Mouse (Mus musculus) MN1 (cell line): ENCODE results near the gene Ugt1a1.
"Not testable (repeated sequence)": the region's sequence is repeated elsewhere in the genome, so short reads cannot be mapped to it uniquely, and the experiment has no call there.

Experiments used
- DNase-seq: peaks from one replicate; pipeline ENCODE4 v3.0.0-alpha.2; 2016; ENCODE audit warnings: low spot score

The Ugt1a1 gene

DNA sequence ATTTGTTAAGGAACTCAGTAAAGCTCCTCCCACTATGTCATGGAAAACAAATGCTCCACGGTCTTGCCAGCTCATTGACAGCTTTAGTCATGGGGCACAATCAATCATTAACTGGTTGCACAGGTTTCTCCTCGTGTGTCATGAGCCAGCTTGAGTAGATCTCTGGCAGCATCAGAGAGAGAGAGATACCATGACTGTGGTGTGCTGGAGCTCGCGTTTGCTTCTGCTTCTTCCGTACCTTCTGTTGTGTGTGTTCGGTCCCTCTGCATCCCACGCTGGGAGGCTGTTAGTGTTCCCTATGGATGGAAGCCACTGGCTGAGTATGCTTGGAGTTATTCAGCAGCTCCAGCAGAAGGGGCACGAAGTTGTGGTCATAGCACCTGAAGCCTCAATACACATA, at the start of gene Ugt1a1:
TSS of gene Ugt1a1 (plus strand) at position 148 of the 400 bp plus-strand sequence.
- peak; percentile 14 for DNase-seq

- DNase-seq, result no peak
These were observed 46.0 kb upstream of the Ugt1a1 start, which contains the start of gene Ugt1a5 for GRCm38 (mm10) chr1:88165711-88166110. Ugt1a5 (plus strand) TSS chr1:88166012.

DNA sequence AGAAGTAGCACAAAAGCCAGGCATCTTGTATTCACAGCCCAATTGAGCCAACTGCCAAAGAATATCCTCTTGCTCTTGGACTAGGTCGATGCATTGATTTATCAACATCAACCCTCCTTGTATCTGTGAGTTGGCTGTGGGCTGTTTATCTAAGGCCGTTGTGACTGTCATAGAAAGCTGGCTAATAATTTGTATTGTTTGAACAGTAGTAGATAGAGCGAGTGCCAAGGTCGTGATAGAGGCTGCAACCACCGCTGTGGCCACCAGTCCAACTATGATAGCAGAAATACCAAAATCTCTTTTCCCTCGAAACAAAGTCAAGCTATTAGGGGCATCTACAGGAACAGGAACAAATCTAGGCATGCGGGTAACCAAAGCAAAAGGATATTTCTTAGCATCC, 39.6 kb upstream of the Ugt1a1 start:
- DNase-seq, result not testable (repeated sequence)

DNA sequence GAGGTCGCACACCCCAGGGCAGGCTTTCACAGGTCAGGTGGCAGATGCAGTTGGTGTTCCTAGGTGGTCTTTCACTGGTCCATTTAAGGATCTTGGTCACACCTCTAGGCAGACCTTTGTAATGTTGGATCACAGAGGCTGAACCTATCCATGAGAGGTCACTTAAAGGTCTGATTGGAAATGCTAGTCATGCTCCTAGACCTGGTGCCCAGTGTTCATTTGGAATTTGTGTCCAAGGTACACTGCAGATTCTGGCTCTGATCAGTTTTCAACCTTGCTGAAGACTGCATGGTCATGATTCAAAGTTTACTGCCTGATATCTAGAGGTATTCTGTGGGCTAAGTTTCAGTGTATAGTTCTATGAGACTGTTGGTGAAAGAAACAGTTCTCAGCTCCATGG, 32.1 kb upstream of the Ugt1a1 start:
- no peak for DNase-seq

DNA sequence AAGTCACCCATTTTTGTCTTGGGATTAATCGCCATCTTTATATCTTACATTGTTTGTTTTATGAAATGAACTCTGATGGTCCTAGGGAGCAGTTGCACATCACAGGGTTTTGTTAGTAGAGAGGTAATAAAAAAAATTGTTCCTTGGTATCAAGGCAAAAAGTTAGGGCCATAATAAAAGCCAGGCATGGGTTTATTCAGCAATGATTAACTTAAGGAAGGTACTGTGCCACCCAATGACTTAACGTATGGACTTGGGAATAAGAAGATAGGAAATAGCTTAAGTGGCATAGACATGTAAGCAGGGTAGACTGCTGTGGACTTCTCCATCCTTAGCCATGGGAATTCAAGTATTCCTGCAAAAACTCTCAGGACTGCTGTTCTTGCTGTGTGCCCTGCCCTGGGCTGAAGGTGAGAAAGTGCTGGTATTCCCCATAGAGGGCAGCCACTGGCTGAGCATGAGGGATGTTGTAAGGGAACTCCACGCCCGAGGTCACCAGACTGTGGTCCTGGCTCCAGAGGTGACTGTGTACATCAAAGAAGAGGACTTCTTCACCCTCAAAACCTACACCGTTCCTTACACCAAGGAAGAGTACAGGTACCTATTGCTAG, 25.3 kb upstream of the Ugt1a1 start:
- DNase-seq, result no peak

- no peak for DNase-seq
These were observed 19.6 kb upstream of the Ugt1a1 start for GRCm38 (mm10) chr1:88192136-88192535.

DNA sequence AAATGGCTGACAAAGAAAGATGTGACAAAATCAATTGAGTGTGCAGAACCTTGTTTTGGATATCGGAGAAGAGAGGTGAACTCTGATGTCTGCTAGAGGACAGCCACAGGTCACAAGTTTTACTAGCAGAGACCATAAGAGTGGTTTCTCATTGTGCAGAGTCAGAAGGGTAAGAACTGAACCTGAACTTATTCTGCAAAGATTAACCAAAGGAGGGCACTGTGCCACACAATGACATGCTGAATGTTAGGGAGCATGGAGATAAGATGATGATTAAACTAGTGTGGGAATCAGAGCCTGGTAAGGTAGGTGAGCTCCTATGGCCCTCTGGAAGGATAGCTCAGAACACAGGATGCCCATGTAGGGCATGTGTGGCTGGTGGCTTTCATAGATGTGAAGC, 16.1 kb upstream of the Ugt1a1 start:
- no peak for DNase-seq

DNA sequence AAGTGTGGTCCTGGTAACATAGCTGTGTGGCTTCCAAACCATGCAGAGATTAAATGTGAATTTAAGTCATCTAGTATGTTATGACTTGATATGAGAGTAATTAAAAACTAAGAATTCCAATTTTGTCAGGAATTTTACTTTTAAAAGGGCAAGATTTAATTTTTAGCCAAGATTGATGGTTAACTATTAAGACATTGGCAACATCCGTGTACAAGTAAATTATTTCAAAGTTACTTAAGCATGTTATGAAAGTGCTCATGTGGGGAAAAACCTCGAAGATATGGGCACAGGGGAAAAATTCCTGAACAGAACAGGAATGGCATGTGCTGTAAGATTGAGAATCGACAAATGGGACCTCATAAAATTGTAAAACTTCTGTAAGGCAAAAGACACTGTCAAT, 14.3 kb upstream of the Ugt1a1 start:
- no peak for DNase-seq

DNA sequence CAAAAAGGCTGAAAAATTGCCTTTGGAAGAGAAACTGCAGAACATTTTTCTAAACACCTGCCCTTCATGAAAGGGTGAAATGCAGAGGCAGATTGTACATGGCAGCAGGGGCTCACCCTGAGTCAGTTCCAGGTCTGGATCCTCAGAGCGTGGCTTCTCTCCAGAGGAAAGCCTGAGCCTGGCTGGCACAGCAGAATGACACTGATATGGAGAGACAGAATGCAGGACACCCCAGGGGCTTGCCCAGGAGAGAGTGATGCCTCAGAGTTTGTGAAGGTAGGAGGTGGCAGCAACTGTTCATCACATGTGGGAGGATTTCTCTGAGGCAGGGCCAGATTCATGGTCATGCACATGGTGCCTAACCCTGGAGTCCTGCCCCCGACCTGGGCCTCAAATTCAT, 11.8 kb upstream of the Ugt1a1 start:
- no peak for DNase-seq

DNA sequence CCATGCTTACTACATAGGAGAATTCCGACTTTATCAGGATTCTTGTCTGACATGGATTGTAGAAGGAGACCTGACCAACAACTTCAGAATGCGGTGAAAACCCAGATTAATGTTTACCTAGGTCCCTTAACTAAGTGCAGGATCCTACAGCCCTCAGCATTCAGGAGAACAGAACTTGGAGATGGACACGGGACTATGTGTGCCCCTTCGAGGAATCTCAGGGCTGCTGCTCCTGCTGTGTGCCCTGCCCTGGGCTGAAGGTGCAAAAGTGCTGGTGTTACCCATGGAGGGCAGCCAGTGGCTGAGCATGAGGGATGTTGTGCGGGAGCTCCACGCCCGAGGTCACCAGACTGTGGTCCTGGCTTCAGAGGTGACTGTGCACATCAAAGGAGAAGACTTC, 11.3 kb upstream of the Ugt1a1 start, which contains the start of gene Ugt1a2:
TSS of gene Ugt1a2 (plus strand) at position 146 of the 400 bp plus-strand sequence.
- no peak for DNase-seq

- DNase-seq, result no peak
These were observed 6.4 kb upstream of the Ugt1a1 start, which contains the start of gene Dnajb3 for GRCm38 (mm10) chr1:88205294-88205922. Dnajb3 (minus strand) TSS chr1:88205782.

- DNase-seq, result no peak
These were observed 4.8 kb upstream of the Ugt1a1 start for GRCm38 (mm10) chr1:88206843-88207479.

- peak; percentile 13 for DNase-seq
These were observed 734 bp downstream of the Ugt1a1 start for GRCm38 (mm10) chr1:88212341-88213045.

- DNase-seq, result no peak
These were observed 1.3 kb downstream of the Ugt1a1 start for GRCm38 (mm10) chr1:88213061-88213460.

GRCm38 (mm10) chr1:88213766-88214461, 2.2 kb downstream of the Ugt1a1 start:
- DNase-seq, result peak; percentile 24

- no peak for DNase-seq
These were observed 2.7 kb downstream of the Ugt1a1 start for GRCm38 (mm10) chr1:88214462-88214952.

- DNase-seq, result peak; percentile 23
These were observed 4.0 kb downstream of the Ugt1a1 start for GRCm38 (mm10) chr1:88215466-88216380.

DNA sequence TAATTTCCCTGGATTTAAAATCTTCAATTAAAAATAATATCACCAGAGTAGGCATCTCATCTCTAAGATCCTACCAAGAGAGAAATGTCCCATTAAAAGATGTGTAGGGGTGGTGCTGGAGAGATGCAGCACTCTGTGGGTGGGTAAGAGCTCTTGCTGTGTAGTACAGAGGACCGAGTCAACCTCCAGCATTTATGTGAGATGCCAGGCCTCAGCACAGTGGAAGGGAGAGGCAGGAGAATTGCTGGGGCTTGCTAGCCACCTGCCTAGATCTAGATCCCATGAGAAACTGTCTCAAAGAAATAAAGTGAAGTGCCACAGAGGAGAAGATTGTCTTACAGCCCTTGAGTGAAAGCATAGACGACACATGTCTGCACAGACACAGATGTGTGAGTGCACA, 4.8 kb downstream of the Ugt1a1 start:
- DNase-seq, result peak; percentile 21

DNA sequence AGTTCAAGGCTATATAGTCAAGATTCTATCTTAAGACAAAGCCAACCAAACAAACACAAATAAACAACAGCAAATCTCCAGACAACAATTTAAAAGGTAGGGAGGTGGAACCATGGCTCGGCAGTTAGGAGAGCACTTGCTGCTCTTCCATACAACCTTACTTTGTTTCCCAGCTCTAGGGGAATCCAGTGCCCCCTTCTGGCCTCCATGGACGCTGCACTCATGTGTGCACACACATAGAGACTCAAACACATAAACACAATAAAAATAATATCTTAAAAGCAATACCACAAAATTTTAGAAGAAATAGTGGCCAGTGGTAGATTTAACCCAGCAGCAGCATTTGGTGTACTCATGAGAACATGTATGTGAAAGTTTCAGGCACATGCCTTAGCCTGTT, 5.4 kb downstream of the Ugt1a1 start:
- DNase-seq, result peak; percentile 14

- DNase-seq, result peak; percentile 12
These were observed 5.8 kb downstream of the Ugt1a1 start for GRCm38 (mm10) chr1:88217576-88217975.

- DNase-seq, result peak; percentile 18
These were observed 6.3 kb downstream of the Ugt1a1 start for GRCm38 (mm10) chr1:88218051-88218450.
